Comparison of ENCODE assay signal across 35 mouse cellular contexts in genomic region chr6:54588212-54588611, GRCm38 (mm10). TPM values are rescaled to one million over a fixed set of nuclear protein-coding genes. Genes with fewer than 3 reads are reported as not detected.
"Had no signal": no experiment of that assay in that cellular context is flagged by ENCODE, and none has a peak within 500 bp of the region (broad histone marks: within the 10 kb centered on the region; RNA-seq: fewer than 3 reads in every experiment).

No protein-coding gene starts in this region.

- DNase-seq: heart, postnatal 10 days; heart, postnatal 14 days; heart, postnatal 36 days; heart, postnatal 4 days; kidney, adult 11 months; kidney, adult 18-20 months; kidney, adult 2 months; kidney, adult 8-10 months; kidney, adult 9 months; kidney, postnatal 10 days; kidney, postnatal 14 days; kidney, postnatal 25 days; kidney, postnatal 36 days; kidney, postnatal 4 days; layer of hippocampus, adult 9-11 months; layer of hippocampus, postnatal 36 days had no signal

- H3K9me3 ChIP-seq: heart, embryonic 10.5 days; heart, embryonic 12.5 days; heart, embryonic 13.5 days; heart, embryonic 15.5 days; hindbrain, embryonic 10.5 days; hindbrain, embryonic 12.5 days; hindbrain, embryonic 13.5 days; hindbrain, embryonic 15.5 days; intestine, embryonic 15.5 days; kidney, embryonic 15.5 days had no signal

- H3K9ac ChIP-seq: heart, embryonic 12.5 days; heart, embryonic 13.5 days; heart, embryonic 15.5 days; hindbrain, embryonic 13.5 days; hindbrain, embryonic 15.5 days; intestine, embryonic 15.5 days; kidney, embryonic 15.5 days had no signal

- H3K27me3 ChIP-seq: heart, embryonic 12.5 days; heart, embryonic 13.5 days; heart, embryonic 15.5 days; hindbrain, embryonic 12.5 days; hindbrain, embryonic 15.5 days; intestine, embryonic 15.5 days; kidney, embryonic 15.5 days had no signal

- H3K4me3 ChIP-seq: heart, embryonic 10.5 days; heart, embryonic 12.5 days; heart, embryonic 13.5 days; heart, embryonic 15.5 days; hindbrain, embryonic 10.5 days; hindbrain, embryonic 12.5 days; hindbrain, embryonic 13.5 days; hindbrain, embryonic 15.5 days; intestine, embryonic 15.5 days; kidney, embryonic 15.5 days; layer of hippocampus, adult 2 months; left cerebral cortex, adult 2 months had no signal

- H3K27ac ChIP-seq: heart, embryonic 10.5 days; heart, embryonic 13.5 days; heart, embryonic 15.5 days; hindbrain, embryonic 10.5 days; hindbrain, embryonic 12.5 days; hindbrain, embryonic 13.5 days; hindbrain, embryonic 15.5 days; hindbrain, postnatal 0 days; intestine, embryonic 15.5 days; kidney, embryonic 15.5 days; kidney, postnatal 0 days; layer of hippocampus, adult 2 months; left cerebral cortex, adult 2 months had no signal

- H3K36me3 ChIP-seq: hindbrain, embryonic 10.5 days; hindbrain, embryonic 12.5 days; hindbrain, embryonic 13.5 days; hindbrain, embryonic 15.5 days had no signal

- H3K4me2 ChIP-seq: heart, embryonic 11.5 days; heart, embryonic 12.5 days; heart, embryonic 13.5 days; heart, embryonic 15.5 days; hindbrain, embryonic 12.5 days; hindbrain, embryonic 13.5 days; hindbrain, embryonic 15.5 days; intestine, embryonic 15.5 days; kidney, embryonic 15.5 days had no signal

- ATAC-seq: hindbrain, embryonic 16.5 days; hindbrain, postnatal 0 days; inflammation-experienced regulatory T-cells, adult 6 months; intestine, embryonic 15.5 days; intestine, embryonic 16.5 days; intestine, postnatal 0 days had no signal

RNA-seq across cellular contexts. Expression of gene Fkbp14, which starts 8.9 kb away (rescaled TPM):
- polyA plus RNA-seq: inflammation-experienced regulatory T-cells, adult 6 months had no signal
